Mouse (Mus musculus) kidney, embryonic 16.5 days (tissue): ENCODE data around the gene Frmd4a. TPM values are rescaled to one million over a fixed set of nuclear protein-coding genes. Genes with fewer than 3 reads are reported as not detected.

Source experiments
- ATAC-seq: fragments of 200-750 bp; cut with Nextera tagmentation; 2 replicates; pipeline ENCODE4 v1.8.0; 2017; ENCODE audit warnings: moderate TSS enrichment; ENCODE audit not compliant: low FRiP score, low TSS enrichment
- H3K27ac ChIP-seq: fragments of 300-500 bp; sonication (generic); 2 replicates; pipeline ENCODE4 v1.5.1; 2014; ENCODE audit warnings: low read length
- H3K27me3 ChIP-seq: fragments of 300-500 bp; sonication (generic); 2 replicates; pipeline ENCODE4 v1.6.1; 2014; ENCODE audit warnings: low read length, control low read depth, mixed read lengths; ENCODE audit not compliant: insufficient read depth
- H3K36me3 ChIP-seq: fragments of 300-500 bp; sonication (generic); 2 replicates; pipeline ENCODE4 v1.6.1; 2014; ENCODE audit warnings: low read length, control low read depth, mixed read lengths; ENCODE audit not compliant: insufficient read depth
- H3K4me1 ChIP-seq: fragments of 300-500 bp; sonication (generic); 2 replicates; pipeline ENCODE4 v1.6.1; 2014; ENCODE audit warnings: low read length, control low read depth, mixed read lengths; ENCODE audit not compliant: insufficient read depth
- H3K4me2 ChIP-seq: fragments of 300-500 bp; sonication (generic); replicated peaks from 2 replicates; pipeline ENCODE4 v1.6.1; 2014; ENCODE audit warnings: low read depth, low read length
- H3K4me3 ChIP-seq: fragments of 300-500 bp; sonication (generic); 2 replicates; pipeline ENCODE4 v1.5.1; 2014; ENCODE audit warnings: mild to moderate bottlenecking, low read length
- H3K9ac ChIP-seq: fragments of 300-500 bp; sonication (generic); replicated peaks from 2 replicates; pipeline ENCODE4 v1.6.1; 2014; ENCODE audit warnings: low read length
- H3K9me3 ChIP-seq: fragments of 300-500 bp; sonication (generic); 2 replicates; pipeline ENCODE4 v1.6.1; 2016; ENCODE audit warnings: low read length, control low read depth
- WGBS: fragments of 180-500 bp; shearing (Covaris S2); extraction: QIAGEN DNeasy Blood & Tissue Kit; methylation state at CpG from one replicate; pipeline ENCODE4 v1.1.7; 2014; 5-methylcytosine and 5-hydroxymethylcytosine counted together
- polyA plus RNA-seq: library from polyadenylated mRNA; unstranded; fragments of >200 nt; fragmentation: Nextera tagmentation; extraction: Ambion mirVana; gene quantifications from 2 replicates; pipeline ENCODE4 v1.2.1, GENCODE M21; 2015

Gene Frmd4a
- polyA plus RNA-seq, 1 experiment from 2014 or later, result 31.2 TPM

DNA sequence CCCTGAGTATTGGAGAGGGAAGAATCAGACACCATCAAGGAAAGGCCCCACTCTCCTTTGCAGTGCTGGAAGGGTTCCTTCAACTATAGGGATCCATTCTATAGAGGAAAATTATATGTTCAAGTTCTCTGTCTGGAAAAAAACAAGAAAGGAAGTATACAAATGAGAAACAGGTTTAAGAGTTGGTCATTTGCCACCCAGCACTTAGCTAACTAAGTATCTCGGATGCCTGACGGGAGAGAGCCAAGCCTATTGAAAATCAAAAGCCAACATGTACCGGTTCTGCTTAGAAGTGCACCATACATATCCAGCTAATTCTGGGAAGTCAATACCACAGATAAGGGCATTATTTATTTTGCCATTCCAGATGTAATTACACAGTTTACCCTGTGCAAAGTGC, 274.2 kb downstream of the Frmd4a start:
- 97% methylated on average over 3 of the region's 3 CpGs for WGBS

DNA sequence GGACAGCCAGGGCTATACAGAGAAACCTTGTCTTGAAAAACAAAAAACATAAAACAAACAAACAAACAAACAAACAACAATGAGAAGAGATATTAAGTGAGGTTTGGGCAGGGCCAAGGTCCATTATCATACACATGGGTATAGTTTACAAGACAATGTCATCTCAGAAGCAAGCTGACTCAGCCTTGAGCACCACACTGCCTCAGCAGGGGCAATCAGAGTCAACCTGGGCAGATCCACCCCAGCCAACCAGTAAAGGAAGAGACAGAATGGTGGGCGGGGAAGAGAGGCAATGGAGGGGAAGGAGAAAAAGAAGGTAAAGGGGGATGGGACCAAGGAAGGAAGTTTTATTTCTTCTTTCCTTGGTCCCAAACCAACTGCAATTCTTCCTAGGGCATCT, 276.2 kb downstream of the Frmd4a start:
- no peak for ATAC-seq

More for the DNA sequence above, 274.2 kb downstream of the Frmd4a start:
- no peak overlapping the region for H3K27ac ChIP-seq
- peaks cover 8% of the 10 kb centered on the region for H3K4me1 ChIP-seq
- H3K27me3 ChIP-seq, result no peaks in the 10 kb centered on the region
- H3K4me3 ChIP-seq, result no peak overlapping the region
- H3K36me3 ChIP-seq, result no peaks in the 10 kb centered on the region
- no peak overlapping the region for H3K4me2 ChIP-seq
- no peak overlapping the region for H3K9ac ChIP-seq
- ATAC-seq, result no peak
- no peaks in the 10 kb centered on the region for H3K9me3 ChIP-seq

DNA sequence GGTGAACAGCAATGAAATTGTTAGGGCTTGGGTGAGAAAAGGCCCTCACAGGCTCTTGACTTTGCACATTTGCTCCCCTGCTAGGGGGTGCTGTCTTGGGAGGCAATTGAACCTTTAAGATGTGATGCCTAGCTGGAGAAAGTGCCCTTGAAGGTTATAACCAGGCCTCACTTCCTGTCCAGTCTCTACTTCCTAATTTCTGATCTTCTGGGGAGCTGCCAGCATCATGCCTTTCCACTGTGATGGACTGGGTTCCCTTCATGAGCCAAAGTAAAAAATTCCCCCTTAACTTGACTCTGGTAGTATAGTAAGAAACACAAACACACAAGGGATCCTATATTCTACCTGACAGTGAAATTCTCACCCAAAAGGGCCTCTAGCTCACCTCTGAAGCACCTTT, 278.1 kb downstream of the Frmd4a start:
- no peak for ATAC-seq
- H3K9ac ChIP-seq, result no peak overlapping the region
- peaks cover 43% of the 10 kb centered on the region for H3K4me1 ChIP-seq
- no peak overlapping the region for H3K4me3 ChIP-seq
- no peak overlapping the region for H3K27ac ChIP-seq
- no peaks in the 10 kb centered on the region for H3K9me3 ChIP-seq
- H3K36me3 ChIP-seq, result no peaks in the 10 kb centered on the region
- H3K27me3 ChIP-seq, result no peaks in the 10 kb centered on the region
- no peak overlapping the region for H3K4me2 ChIP-seq

More for the DNA sequence above, 276.2 kb downstream of the Frmd4a start:
- H3K27ac ChIP-seq, result no peak overlapping the region
- H3K36me3 ChIP-seq, result no peaks in the 10 kb centered on the region
- WGBS, result 93% methylated on average over 1 of the region's 1 CpGs
- no peaks in the 10 kb centered on the region for H3K9me3 ChIP-seq
- no peak overlapping the region for H3K4me3 ChIP-seq
- no peak overlapping the region for H3K9ac ChIP-seq
- H3K4me2 ChIP-seq, result no peak overlapping the region
- no peaks in the 10 kb centered on the region for H3K27me3 ChIP-seq
- H3K4me1 ChIP-seq, result peaks cover 25% of the 10 kb centered on the region

DNA sequence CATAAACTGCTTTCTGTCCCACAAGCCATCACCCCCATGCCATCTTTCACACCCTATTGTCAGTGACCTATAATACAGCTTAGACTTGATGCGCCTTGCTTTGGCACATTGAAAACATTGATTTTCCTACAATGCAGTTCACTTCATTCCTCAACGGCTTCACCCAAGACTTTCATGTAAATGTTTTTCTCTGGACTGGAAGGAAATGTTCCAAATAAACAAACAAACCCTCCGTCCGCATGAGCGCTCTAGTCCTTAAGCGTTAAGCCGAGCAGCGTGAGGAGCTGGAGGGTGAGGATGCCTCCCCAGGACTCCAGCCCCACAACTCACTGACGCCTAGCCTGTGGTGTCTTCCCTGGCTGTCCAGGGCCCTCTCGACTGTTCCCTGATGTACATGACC, 279.4 kb downstream of the Frmd4a start:
- WGBS, result 48% methylated on average over 10 of the region's 10 CpGs
- no peak for ATAC-seq
- H3K27ac ChIP-seq, result no peak overlapping the region
- H3K9ac ChIP-seq, result no peak overlapping the region
- H3K9me3 ChIP-seq, result no peaks in the 10 kb centered on the region
- no peaks in the 10 kb centered on the region for H3K36me3 ChIP-seq
- no peak overlapping the region for H3K4me3 ChIP-seq
- no peak overlapping the region for H3K4me2 ChIP-seq
- H3K27me3 ChIP-seq, result no peaks in the 10 kb centered on the region
- H3K4me1 ChIP-seq, result peaks cover 43% of the 10 kb centered on the region

DNA sequence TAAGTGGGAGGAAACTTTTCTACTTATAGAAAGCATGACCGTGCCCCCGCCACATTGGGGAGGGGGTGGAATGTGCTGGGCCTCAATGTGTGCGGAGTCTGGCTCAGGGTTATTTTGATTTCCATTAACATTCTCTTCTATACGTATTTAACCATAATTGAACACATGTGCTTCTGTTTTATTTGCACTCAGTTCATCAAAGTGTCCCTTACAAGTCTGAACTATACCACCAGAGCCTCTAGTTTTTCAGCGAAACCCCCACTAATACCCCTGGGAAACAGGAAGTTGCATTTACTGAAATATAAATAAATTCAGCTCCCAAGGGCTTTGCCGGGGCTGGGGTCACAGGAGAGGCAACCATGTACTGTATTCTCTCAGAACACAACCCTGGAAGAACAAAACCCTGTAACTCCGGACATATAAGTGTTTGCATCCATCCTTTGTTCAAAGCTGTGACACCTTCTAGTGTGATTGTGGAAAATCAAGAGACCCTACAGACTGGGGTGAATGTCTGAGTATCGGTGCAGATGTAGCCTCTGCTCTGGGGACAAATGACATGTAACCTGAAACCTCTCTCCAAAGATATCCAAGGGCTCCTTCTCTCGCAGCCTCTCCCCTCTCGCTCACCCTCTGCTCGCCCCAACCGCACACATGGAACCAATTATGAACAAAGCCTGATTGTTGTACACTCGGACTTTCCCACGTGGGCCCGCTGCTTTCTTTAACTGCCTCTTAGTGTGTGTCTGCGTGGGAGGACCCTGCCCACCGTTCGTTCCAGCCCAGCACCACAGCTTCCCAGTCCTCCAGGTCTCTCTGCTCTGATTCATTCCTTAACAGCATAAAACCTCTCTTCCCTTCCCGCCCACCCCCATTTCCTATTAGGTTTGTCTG, 281.1 kb downstream of the Frmd4a start:
- Histone ChIP-seq H3K4me1 (peaks cover 47% of the 10 kb centered on the region), H3K4me2 (peak overlapping the region; percentile 49), H3K4me3 (peak overlapping the region; percentile 29), H3K27me3 (no peaks in the 10 kb centered on the region), H3K36me3 (no peaks in the 10 kb centered on the region), H3K9me3 (no peaks in the 10 kb centered on the region), H3K27ac (peak overlapping the region; percentile 86), H3K9ac (peak overlapping the region; percentile 52)
- WGBS, result 4% methylated on average over 19 of the region's 19 CpGs
- peak; percentile 74 for ATAC-seq

DNA sequence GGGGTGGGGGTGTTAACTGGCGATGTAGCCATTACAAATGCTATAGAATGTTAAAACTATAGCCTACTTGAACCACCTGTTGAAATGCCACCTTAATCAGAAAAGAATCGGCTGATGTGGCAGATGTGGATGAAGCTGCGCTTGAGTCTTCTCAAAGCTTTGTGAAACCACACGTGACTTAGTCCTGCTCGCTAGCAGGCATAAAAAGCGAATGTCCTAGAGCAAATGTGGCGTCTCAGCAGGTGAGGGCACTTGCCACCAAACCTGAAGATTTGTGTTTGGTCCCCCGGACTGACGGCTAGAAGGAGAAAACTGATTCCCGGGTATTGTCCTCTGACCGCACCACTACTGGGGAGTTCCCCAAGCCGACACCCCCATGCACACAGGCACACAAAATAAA, 282.1 kb downstream of the Frmd4a start:
- Histone ChIP-seq H3K36me3 (no peaks in the 10 kb centered on the region), H3K4me1 (peaks cover 47% of the 10 kb centered on the region), H3K4me3 (no peak overlapping the region), H3K4me2 (peak overlapping the region; percentile 71), H3K27ac (peak overlapping the region; percentile 86), H3K27me3 (no peaks in the 10 kb centered on the region), H3K9ac (no peak overlapping the region), H3K9me3 (no peaks in the 10 kb centered on the region)
- no peak for ATAC-seq
- 44% methylated on average over 12 of the region's 12 CpGs for WGBS

DNA sequence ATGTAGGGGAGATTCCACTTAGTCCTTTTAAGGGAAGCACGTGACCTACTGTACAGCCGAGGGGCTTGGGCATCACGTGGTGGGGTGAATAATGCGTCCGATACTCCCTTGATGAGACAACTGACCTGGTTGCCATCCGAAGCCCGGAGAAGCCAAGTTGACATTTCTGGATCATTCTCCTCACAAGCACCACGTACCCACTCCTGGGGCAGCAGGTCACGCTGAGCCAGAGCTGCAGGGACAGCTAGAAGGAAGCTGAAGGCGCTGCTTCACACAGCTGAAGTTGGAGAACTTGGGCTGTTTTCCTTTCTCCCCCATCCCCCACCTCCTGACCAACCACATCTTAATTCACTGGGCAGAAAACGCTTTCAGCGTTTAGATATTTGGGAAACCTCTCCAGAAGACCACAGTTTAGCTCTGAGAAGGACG, 282.9 kb downstream of the Frmd4a start:
- 3% methylated on average over 13 of the region's 13 CpGs for WGBS
- ATAC-seq, result peak; percentile 39; the same call in 1 of the 2 replicates
- H3K4me1 ChIP-seq, result peaks cover 47% of the 10 kb centered on the region

DNA sequence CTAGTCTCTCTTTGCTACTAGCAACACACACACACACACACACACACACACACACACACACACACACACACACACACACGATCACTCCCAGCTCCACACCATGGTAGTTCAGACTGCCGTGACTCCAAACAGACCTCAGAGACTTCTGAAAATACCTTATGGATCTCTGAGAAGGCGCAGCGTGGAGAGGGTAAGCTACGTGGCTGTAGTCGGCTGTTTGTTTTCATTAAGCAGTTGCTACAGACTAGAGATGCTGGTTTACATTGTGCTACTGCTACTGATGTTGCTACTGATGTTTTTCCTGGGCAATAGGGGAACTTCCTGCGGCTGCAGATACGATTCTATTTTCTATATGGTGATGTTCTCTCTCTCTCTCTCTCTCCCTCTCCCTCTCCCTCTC, 283.3 kb downstream of the Frmd4a start:
- H3K36me3 ChIP-seq, result no peaks in the 10 kb centered on the region
- WGBS, result 6% methylated on average over 8 of the region's 8 CpGs
- no peak for ATAC-seq
- peaks cover 46% of the 10 kb centered on the region for H3K4me1 ChIP-seq
- H3K27ac ChIP-seq, result peak overlapping the region; percentile 89
- no peaks in the 10 kb centered on the region for H3K9me3 ChIP-seq
- peak overlapping the region; percentile 56 for H3K9ac ChIP-seq
- H3K4me2 ChIP-seq, result peak overlapping the region; percentile 71
- H3K4me3 ChIP-seq, result peak overlapping the region; percentile 49
- no peaks in the 10 kb centered on the region for H3K27me3 ChIP-seq

More for the DNA sequence above, 282.9 kb downstream of the Frmd4a start:
- Histone ChIP-seq H3K9me3 (no peaks in the 10 kb centered on the region), H3K4me2 (peak overlapping the region; percentile 71), H3K36me3 (no peaks in the 10 kb centered on the region), H3K27me3 (no peaks in the 10 kb centered on the region), H3K4me3 (peak overlapping the region; percentile 49), H3K9ac (peak overlapping the region; percentile 56), H3K27ac (peak overlapping the region; percentile 89)

DNA sequence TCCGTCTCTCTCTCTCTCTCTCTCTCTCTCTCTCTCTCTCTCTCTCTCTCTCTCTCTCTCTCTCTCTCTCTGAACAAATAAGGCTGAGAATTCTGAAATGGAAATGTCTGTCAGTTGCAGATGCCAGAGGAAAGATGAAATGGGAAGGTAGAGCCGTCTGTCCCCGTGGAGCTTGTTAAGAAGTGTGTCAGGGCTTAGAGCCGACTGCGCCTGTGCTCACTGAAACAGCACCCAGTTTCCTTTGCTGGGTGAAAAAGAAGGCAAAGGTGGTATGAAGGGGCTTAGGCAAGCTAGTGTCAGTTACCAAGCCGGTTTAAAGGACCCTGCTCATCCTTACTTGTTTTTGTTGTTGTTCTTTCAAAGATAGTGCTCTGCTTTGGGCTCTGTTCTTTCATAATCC, 283.7 kb downstream of the Frmd4a start:
- WGBS, result 24% methylated on average over 5 of the region's 6 CpGs
- H3K9ac ChIP-seq, result peak overlapping the region; percentile 36
- no peak for ATAC-seq
- H3K36me3 ChIP-seq, result no peaks in the 10 kb centered on the region
- peaks cover 42% of the 10 kb centered on the region for H3K4me1 ChIP-seq
- peak overlapping the region; percentile 71 for H3K4me2 ChIP-seq
- no peaks in the 10 kb centered on the region for H3K9me3 ChIP-seq
- peak overlapping the region; percentile 49 for H3K4me3 ChIP-seq
- H3K27ac ChIP-seq, result peak overlapping the region; percentile 48
- H3K27me3 ChIP-seq, result no peaks in the 10 kb centered on the region

DNA sequence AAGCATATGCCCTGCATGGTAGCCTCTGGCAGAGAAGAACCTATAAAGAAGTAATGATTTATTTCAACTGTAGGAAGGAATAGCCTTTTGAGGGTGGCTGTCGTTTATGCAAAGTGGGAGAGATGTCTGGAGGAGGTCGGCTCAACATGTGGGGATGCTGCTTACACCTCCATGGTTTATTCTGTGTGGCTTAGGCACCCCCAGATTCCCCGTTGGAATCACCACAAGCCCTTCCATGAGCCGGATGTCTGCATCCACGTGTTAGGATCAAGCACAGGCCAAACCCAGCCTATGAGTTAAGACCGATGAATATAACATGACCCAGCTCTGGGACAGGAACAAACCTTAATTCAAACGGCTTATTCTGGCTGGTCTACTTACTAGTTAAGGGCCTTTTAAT, 284.2 kb downstream of the Frmd4a start:
- Histone ChIP-seq H3K4me3 (peak overlapping the region; percentile 49), H3K27me3 (no peaks in the 10 kb centered on the region), H3K9ac (peak overlapping the region; percentile 36), H3K4me1 (peaks cover 41% of the 10 kb centered on the region), H3K27ac (peak overlapping the region; percentile 48), H3K9me3 (no peaks in the 10 kb centered on the region), H3K36me3 (no peaks in the 10 kb centered on the region), H3K4me2 (peak overlapping the region; percentile 71)
- 24% methylated on average over 7 of the region's 7 CpGs for WGBS
- no peak for ATAC-seq
